Mouse (Mus musculus) adrenal gland, postnatal 10 days (tissue): ENCODE measurements around the gene Pla2g3. TPM values are rescaled to one million over a fixed set of nuclear protein-coding genes. Genes with fewer than 3 reads are reported as not detected.
A peak's percentile ranks its signal among the peaks of the same experiment; 100 is the strongest.

Source experiments
- DNase-seq: peaks from one replicate; pipeline ENCODE4 v3.0.0; 2021; ENCODE audit warnings: mixed read lengths
- total RNA-seq, 2 experiments: library from RNA; stranded (reverse); gene quantifications; 2 replicates each; pipeline ENCODE4 v1.2.3; 2021

Gene Pla2g3
- total RNA-seq, 2 experiments from 2014 or later = 0.21 TPM; not detected in 1

- DNase-seq = no peak
These were observed 50.3 kb downstream of the Pla2g3 start for GRCm38 (mm10) chr11:3538341-3538740.

DNA sequence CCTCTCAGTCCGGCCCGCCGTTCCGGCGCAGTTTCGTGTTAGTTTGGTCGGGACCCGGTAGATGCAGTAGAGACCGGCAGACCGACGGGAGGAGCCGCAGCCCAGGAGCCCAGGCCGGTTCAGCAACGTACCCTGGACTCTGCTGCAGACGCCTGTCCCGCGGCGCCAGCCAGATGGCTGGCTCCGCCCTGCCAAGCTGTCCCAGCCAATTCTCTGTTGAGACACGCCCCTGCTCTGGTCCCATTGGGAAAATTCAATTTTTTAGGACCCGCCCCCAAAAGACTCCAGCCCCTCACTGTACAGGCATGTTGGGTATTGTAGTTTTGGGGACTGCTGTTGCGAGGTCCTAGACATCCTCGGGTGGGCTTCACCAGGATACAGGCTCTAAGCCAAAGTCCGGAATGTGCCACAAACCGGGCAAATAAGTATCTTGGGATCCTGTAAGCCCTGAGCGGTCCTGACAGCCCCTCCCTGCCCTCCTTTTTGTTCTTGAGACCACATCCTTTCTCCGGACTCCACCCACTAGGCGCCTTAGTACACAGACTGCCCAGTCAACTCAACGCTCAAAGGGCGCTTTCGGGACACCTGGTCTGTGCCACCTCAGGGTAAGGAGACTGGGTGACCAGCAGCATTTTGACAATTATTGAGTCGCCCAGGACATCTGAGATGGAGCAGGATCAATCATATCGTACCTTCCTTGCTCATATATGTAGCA is 51.2 kb downstream of the Pla2g3 start:
- DNase-seq = peak; percentile 92

DNA sequence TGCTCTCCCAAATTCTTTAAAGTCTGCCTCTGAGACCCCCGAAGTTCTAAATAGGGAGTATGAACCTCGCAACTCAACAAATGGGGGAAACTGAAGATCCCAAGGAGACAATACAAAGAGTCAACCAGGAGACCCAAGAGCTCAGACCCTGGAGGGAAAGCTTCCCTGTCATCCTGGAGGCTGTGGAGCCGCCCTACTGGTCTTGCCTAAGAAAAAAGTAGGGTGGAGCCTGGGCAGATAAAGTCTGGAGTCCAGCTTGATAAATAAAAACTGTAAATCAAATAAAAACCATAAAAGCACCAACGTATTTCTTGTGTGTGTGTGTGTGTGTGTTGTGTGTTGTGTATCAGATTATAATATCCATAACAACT is 51.7 kb downstream of the Pla2g3 start:
- DNase-seq = no peak

GRCm38 (mm10) chr11:3540451-3541085 is 52.5 kb downstream of the Pla2g3 start, which contains the start of gene Smtn:
TSS of gene Smtn (minus strand) at chr11:3540612.
- no peak for DNase-seq

- DNase-seq = no peak
These were observed 53.8 kb downstream of the Pla2g3 start for GRCm38 (mm10) chr11:3541932-3542331.

DNA sequence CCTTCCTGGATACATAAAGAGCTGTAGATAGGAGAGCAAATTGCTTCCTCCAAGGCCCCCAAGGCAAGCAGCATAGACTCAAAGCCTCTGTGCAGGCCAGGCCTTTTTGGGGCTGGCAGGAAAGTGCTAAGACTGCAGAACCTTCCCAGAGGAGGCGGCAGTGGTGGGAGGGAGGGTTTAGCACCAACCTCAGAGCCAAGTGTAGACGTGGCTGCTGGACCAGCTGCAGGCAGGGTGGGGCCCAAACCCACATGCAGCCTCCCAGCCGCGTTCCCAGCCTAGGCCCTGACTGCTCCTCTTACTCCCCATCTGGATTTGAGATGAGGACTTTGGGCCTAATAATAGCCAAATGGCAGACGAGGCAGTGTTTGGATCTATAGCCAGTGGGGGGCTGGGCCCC is 54.9 kb downstream of the Pla2g3 start:
- DNase-seq = peak; percentile 49

GRCm38 (mm10) chr11:3544409-3544808 is 56.3 kb downstream of the Pla2g3 start:
- DNase-seq = no peak

DNA sequence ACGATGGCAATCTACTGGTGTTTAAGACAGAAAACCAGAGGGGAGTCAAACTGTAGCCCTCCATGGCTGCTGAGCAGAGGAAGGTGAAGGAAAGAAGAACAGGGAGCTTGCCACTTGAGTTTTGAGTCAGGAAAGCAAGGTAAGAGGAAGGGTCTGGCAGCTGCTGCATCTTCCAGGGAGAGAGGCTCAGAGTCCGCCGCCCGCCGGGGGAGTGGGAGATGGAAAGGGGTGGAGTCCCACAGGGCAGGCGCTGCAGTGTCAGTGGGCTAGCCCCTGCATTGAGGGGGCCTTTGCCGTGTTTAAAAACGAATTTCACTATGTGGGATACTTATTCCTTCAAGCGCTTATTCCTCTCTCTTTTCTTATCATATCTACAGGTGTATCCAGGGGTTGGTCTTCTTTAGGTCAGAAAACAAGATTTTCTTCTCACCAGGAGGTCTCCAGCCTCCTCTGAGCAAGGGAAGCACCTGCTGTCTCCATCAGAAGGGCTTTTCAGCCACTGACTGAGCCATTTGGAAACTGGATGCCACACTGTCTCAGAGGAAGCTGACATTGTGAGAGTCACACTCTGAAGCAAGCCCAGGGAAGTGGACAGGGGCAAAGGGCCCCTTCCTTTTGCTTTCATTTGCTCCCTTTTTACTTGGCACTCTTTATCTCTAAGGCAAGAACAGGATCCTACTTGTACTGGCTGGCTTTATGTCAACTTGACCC is 57.6 kb downstream of the Pla2g3 start:
- no peak for DNase-seq

DNA sequence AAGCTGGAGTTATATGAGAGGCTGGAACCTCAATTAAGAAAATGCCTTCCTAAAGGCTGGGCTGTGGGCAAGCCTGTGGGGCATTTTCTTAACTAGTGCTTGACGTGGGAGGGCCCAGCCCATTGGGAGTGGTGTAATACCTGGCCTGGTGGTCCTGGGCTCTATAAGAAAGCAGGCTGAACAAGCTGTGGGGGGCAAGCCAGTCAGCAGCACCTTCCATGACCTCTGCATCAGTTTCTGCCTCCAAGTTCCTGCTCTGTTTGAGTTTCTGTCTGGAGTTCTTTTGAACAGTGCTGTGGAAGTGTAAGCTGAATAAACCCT is 58.1 kb downstream of the Pla2g3 start:
- no peak for DNase-seq

DNA sequence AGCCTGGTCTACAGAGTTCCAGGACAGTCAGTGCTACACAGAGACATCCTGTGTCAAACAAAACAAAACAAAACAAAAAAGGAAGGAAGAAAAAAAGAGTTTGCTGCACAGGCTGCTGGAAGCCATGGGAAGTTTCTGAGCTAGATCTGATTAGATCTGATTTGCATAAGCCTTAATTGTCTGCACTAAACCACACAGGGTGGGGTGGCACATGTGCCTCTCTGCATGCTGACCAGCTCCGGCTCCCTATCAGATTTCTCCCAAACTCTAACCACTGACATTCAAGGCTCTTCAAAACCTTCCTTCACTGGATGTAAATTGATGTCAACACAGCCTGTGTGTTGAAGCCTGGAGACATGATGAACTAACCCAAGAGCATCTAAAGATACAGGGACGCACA is 59.0 kb downstream of the Pla2g3 start:
- no peak for DNase-seq

DNA sequence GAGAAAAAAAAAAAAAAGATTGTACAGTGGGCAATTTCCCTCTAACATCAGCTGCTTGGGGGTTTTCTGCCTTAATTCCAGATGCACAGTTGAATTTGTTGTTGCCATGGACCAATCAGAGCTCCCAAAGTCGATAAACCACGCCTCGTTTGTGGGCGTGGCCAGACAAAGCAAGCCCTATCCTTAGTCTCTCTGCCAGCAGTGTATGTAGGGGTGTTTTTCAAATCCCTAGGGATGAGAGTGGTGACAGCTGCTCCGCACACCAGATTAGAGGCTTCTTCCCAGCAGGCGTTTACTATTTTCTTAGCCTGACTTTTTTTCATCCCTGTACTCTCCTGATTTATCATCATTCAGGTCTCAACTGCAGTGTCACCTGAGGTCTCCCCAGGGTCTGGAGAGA is 59.9 kb downstream of the Pla2g3 start:
- no peak for DNase-seq

GRCm38 (mm10) chr11:3548564-3549295 is 60.6 kb downstream of the Pla2g3 start:
- no peak for DNase-seq

Other genes with a start within 250 kb of the Pla2g3 start
- 10 to 100 TPM; 84.3 to 91.6 TPM for gene Drg1, start 221.9 kb upstream of the Pla2g3 start, total RNA-seq
- gene Patz1, start 199.4 kb upstream of the Pla2g3 start, total RNA-seq = 10 to 100 TPM; 31.2 to 38.5 TPM
- gene Pik3ip1, start 157.9 kb upstream of the Pla2g3 start, total RNA-seq = 10 to 100 TPM; 13.3 to 17.8 TPM
- gene Limk2, start 79.1 kb upstream of the Pla2g3 start, total RNA-seq = 10 to 100 TPM; 23.8 to 33.2 TPM
- gene Rnf185, start 35.9 kb upstream of the Pla2g3 start, total RNA-seq = 10 to 100 TPM; 28.3 to 30.5 TPM
- gene Inpp5j, start 16.5 kb downstream of the Pla2g3 start, total RNA-seq = 1 to 10 TPM in 1 of 2 experiments, under 1 TPM in 1; 0.66 to 1.5 TPM
- 10 to 100 TPM; 42.7 to 43.6 TPM for gene Selenom, start 26.4 kb downstream of the Pla2g3 start, total RNA-seq
- gene Smtn, start 52.3 kb downstream of the Pla2g3 start, total RNA-seq = 10 to 100 TPM; 63.4 to 81.0 TPM
- gene Morc2a, start 160.9 kb downstream of the Pla2g3 start, total RNA-seq = 10 to 100 TPM; 33.1 to 44.9 TPM